Mouse (Mus musculus) MEL (cell line): ENCODE measurements around the gene Zfyve26. TPM values are rescaled to one million over a fixed set of nuclear protein-coding genes. Genes with fewer than 3 reads are reported as not detected.
A peak's percentile ranks its signal among the peaks of the same experiment; 100 is the strongest.

Experiments used
- DNase-seq: peaks from one replicate; pipeline ENCODE4 v3.0.0; 2011; ENCODE audit warnings: low read depth, low spot score
- H3K27ac ChIP-seq: 2 replicates; pipeline ENCODE4 v1.5.1; 2012; ENCODE audit warnings: low read depth, mild to moderate bottlenecking, control low read depth, low read length, moderate library complexity; ENCODE audit not compliant: control insufficient read depth
- H3K27me3 ChIP-seq, 2 experiments: fragments of 150-350 bp in 1 of 2; sonication (generic) in 1 of 2; 2 replicates each; pipeline ENCODE4 v1.6.1; 2012; ENCODE audit warnings: low read length in 2 of 2, mild to moderate bottlenecking in 2 of 2, improper control_type of control experiment in 1 of 2, moderate library complexity in 1 of 2; ENCODE audit not compliant: insufficient read depth in 2 of 2, control insufficient read depth in 1 of 2
- H3K36me3 ChIP-seq, 2 experiments: 2 replicates each; pipeline ENCODE4 v1.6.1; 2012 to 2014; ENCODE audit warnings: low read length in 2 of 2, improper control_type of control experiment in 1 of 2, inconsistent platforms in 1 of 2, mild to moderate bottlenecking in 1 of 2; ENCODE audit not compliant: insufficient read depth in 2 of 2, control insufficient read depth in 1 of 2
- H3K4me1 ChIP-seq, 2 experiments: fragments of 150-350 bp in 1 of 2; sonication (generic) in 1 of 2; 2 replicates each; pipeline ENCODE4 v1.6.1; 2012; ENCODE audit warnings: low read length in 2 of 2, improper control_type of control experiment in 1 of 2, mild to moderate bottlenecking in 1 of 2; ENCODE audit not compliant: insufficient read depth in 2 of 2, control insufficient read depth in 1 of 2
- H3K4me3 ChIP-seq, 2 experiments: fragments of 150-350 bp in 1 of 2; sonication (generic) in 1 of 2; 2 replicates each; pipeline ENCODE4 v1.5.1; 2012; ENCODE audit warnings: low read depth in 2 of 2, low read length in 2 of 2, mild to moderate bottlenecking in 2 of 2, moderate library complexity in 2 of 2, control low read depth in 1 of 2, improper control_type of control experiment in 1 of 2; ENCODE audit not compliant: control insufficient read depth in 1 of 2, insufficient read depth in 1 of 2
- H3K79me2 ChIP-seq: 2 replicates; pipeline ENCODE4 v1.6.1; 2012; ENCODE audit warnings: mild to moderate bottlenecking, low read length, moderate library complexity; ENCODE audit not compliant: control insufficient read depth, poor library complexity, insufficient read depth
- H3K9ac ChIP-seq: 2 replicates; pipeline ENCODE4 v1.6.1; 2012; ENCODE audit warnings: low read depth, mild to moderate bottlenecking, control low read depth, low read length, moderate library complexity; ENCODE audit not compliant: control insufficient read depth, poor library complexity, severe bottlenecking
- H3K9me3 ChIP-seq: fragments of 150-350 bp; sonication (generic); replicated peaks from 2 replicates; pipeline ENCODE4 v1.6.1; 2012; ENCODE audit warnings: mild to moderate bottlenecking, low read length, improper control_type of control experiment, moderate library complexity; ENCODE audit not compliant: insufficient read depth
- BHLHE40 ChIP-seq: IDR thresholded peaks from 2 replicates; pipeline ENCODE4 v1.6.1; 2012; ENCODE audit warnings: low read depth, mild to moderate bottlenecking, inconsistent platforms, low read length, improper control_type of control experiment, borderline replicate concordance
- CHD2 ChIP-seq: IDR thresholded peaks from 2 replicates; pipeline ENCODE4 v1.6.1; 2011; ENCODE audit warnings: low read length, improper control_type of control experiment
- CTCF ChIP-seq, 3 experiments: IDR thresholded peaks in 2 of 3; conservative IDR thresholded peaks in 1 of 3; 2 replicates each; pipeline ENCODE4 v1.5.1; 2011 to 2012; ENCODE audit warnings: low read length in 3 of 3, low read depth in 2 of 3, mild to moderate bottlenecking in 2 of 3, improper control_type of control experiment in 1 of 3, inconsistent platforms in 1 of 3, mixed read lengths in 1 of 3, moderate library complexity in 1 of 3; ENCODE audit not compliant: control insufficient read depth in 1 of 3, insufficient read depth in 1 of 3, poor library complexity in 1 of 3, severe bottlenecking in 1 of 3
- E2F4 ChIP-seq: IDR thresholded peaks from 2 replicates; pipeline ENCODE4 v1.6.1; 2011; ENCODE audit warnings: low read depth, low read length, improper control_type of control experiment, borderline replicate concordance
- ELF1 ChIP-seq: IDR thresholded peaks from 2 replicates; pipeline ENCODE4 v1.6.1; 2014; ENCODE audit warnings: low read depth, mild to moderate bottlenecking, inconsistent platforms, low read length, improper control_type of control experiment, moderate library complexity
- EP300 ChIP-seq, 2 experiments: IDR thresholded peaks; 2 replicates each; pipeline ENCODE4 v1.6.1; 2011; ENCODE audit warnings: improper control_type of control experiment in 2 of 2, low read length in 2 of 2, low read depth in 1 of 2, mild to moderate bottlenecking in 1 of 2
- ETS1 ChIP-seq: IDR thresholded peaks from 2 replicates; pipeline ENCODE4 v1.6.1; 2012; ENCODE audit warnings: low read depth, mild to moderate bottlenecking, inconsistent platforms, low read length, improper control_type of control experiment, moderate library complexity
- GATA1 ChIP-seq: IDR thresholded peaks from 2 replicates; pipeline ENCODE4 v1.6.1; 2011; ENCODE audit warnings: low read depth, low read length, improper control_type of control experiment
- HCFC1 ChIP-seq: IDR thresholded peaks from 2 replicates; pipeline ENCODE4 v1.6.1; 2012; ENCODE audit warnings: low read depth, mild to moderate bottlenecking, inconsistent platforms, low read length, improper control_type of control experiment, moderate library complexity
- JUND ChIP-seq: IDR thresholded peaks from 2 replicates; pipeline ENCODE4 v1.6.1; 2011; ENCODE audit warnings: low read depth, mild to moderate bottlenecking, improper control_type of control experiment, low read length
- KAT2A ChIP-seq: conservative IDR thresholded peaks from 2 replicates; pipeline ENCODE4 v1.6.1; 2012; ENCODE audit warnings: low read depth, low read length, improper control_type of control experiment, inconsistent platforms
- MAFK ChIP-seq: IDR thresholded peaks from 2 replicates; pipeline ENCODE4 v1.6.1; 2011; ENCODE audit warnings: low read depth, mild to moderate bottlenecking, low read length, improper control_type of control experiment, borderline replicate concordance
- MAX ChIP-seq: IDR thresholded peaks from 2 replicates; pipeline ENCODE4 v1.6.1; 2011; ENCODE audit warnings: low read length, improper control_type of control experiment
- MAZ ChIP-seq: IDR thresholded peaks from 2 replicates; pipeline ENCODE4 v1.6.1; 2012; ENCODE audit warnings: low read depth, mild to moderate bottlenecking, inconsistent platforms, low read length, improper control_type of control experiment
- MEF2A ChIP-seq: IDR thresholded peaks from 2 replicates; pipeline ENCODE4 v1.6.1; 2014; ENCODE audit warnings: low read depth, mild to moderate bottlenecking, inconsistent platforms, low read length, improper control_type of control experiment; ENCODE audit not compliant: poor library complexity, insufficient replicate concordance, severe bottlenecking; ENCODE audit errors: extremely low read depth
- MXI1 ChIP-seq: IDR thresholded peaks from 2 replicates; pipeline ENCODE4 v1.6.1; 2011; ENCODE audit warnings: mild to moderate bottlenecking, low read depth, low read length, improper control_type of control experiment
- MYC ChIP-seq: IDR thresholded peaks from 2 replicates; pipeline ENCODE4 v1.6.1; 2011; ENCODE audit warnings: low read depth, mild to moderate bottlenecking, low read length, improper control_type of control experiment, moderate library complexity
- NELFE ChIP-seq: IDR thresholded peaks from 2 replicates; pipeline ENCODE4 v1.6.1; 2011; ENCODE audit warnings: low read depth, low read length, improper control_type of control experiment
- POLR2A ChIP-seq, 2 experiments: IDR thresholded peaks; 2 replicates each; pipeline ENCODE4 v1.6.1; 2011 to 2012; ENCODE audit warnings: low read length in 2 of 2, mild to moderate bottlenecking in 2 of 2, control low read depth in 1 of 2, improper control_type of control experiment in 1 of 2, low read depth in 1 of 2, moderate library complexity in 1 of 2; ENCODE audit not compliant: control insufficient read depth in 1 of 2, insufficient read depth in 1 of 2, poor library complexity in 1 of 2
- POLR2AphosphoS2 ChIP-seq: IDR thresholded peaks from 2 replicates; pipeline ENCODE4 v1.6.1; 2011; ENCODE audit warnings: low read length, improper control_type of control experiment
- POLR2AphosphoS5 ChIP-seq: IDR thresholded peaks from 2 replicates; pipeline ENCODE4 v1.6.1; 2012; ENCODE audit warnings: low read depth, borderline replicate concordance, mild to moderate bottlenecking, inconsistent platforms, low read length, moderate library complexity, mixed read lengths
- RCOR1 ChIP-seq: IDR thresholded peaks from 2 replicates; pipeline ENCODE4 v1.6.1; 2012; ENCODE audit warnings: low read depth, mild to moderate bottlenecking, inconsistent platforms, low read length, improper control_type of control experiment
- SIN3A ChIP-seq: IDR thresholded peaks from 2 replicates; pipeline ENCODE4 v1.6.1; 2012; ENCODE audit warnings: low read length, improper control_type of control experiment, inconsistent platforms
- TAL1 ChIP-seq: IDR thresholded peaks from 2 replicates; pipeline ENCODE4 v1.6.1; 2012; ENCODE audit warnings: mild to moderate bottlenecking, inconsistent platforms, low read length, moderate library complexity, mixed read lengths
- TBP ChIP-seq: IDR thresholded peaks from 2 replicates; pipeline ENCODE4 v1.8.0; 2011; ENCODE audit warnings: low read depth, low read length, improper control_type of control experiment
- TCF12 ChIP-seq: IDR thresholded peaks from 2 replicates; pipeline ENCODE4 v1.6.1; 2014; ENCODE audit warnings: low read depth, mild to moderate bottlenecking, inconsistent platforms, low read length, improper control_type of control experiment, moderate library complexity
- UBTF ChIP-seq: IDR thresholded peaks from 2 replicates; pipeline ENCODE4 v1.6.1; 2012; ENCODE audit warnings: low read depth, mild to moderate bottlenecking, inconsistent platforms, low read length, improper control_type of control experiment, moderate library complexity, borderline replicate concordance; ENCODE audit not compliant: insufficient read depth
- USF1 ChIP-seq: IDR thresholded peaks from 2 replicates; pipeline ENCODE4 v1.6.1; 2014; ENCODE audit warnings: low read depth, mild to moderate bottlenecking, inconsistent platforms, low read length, improper control_type of control experiment, moderate library complexity
- USF2 ChIP-seq, 2 experiments: IDR thresholded peaks; 2 replicates each; pipeline ENCODE4 v1.6.1; 2011 to 2012; ENCODE audit warnings: improper control_type of control experiment in 2 of 2, low read length in 2 of 2, borderline replicate concordance in 1 of 2, inconsistent platforms in 1 of 2, low read depth in 1 of 2, mild to moderate bottlenecking in 1 of 2; ENCODE audit not compliant: insufficient read depth in 1 of 2
- ZKSCAN1 ChIP-seq: IDR thresholded peaks from 2 replicates; pipeline ENCODE4 v1.6.1; 2012; ENCODE audit warnings: low read depth, mild to moderate bottlenecking, inconsistent platforms, low read length, improper control_type of control experiment, moderate library complexity
- ZMIZ1 ChIP-seq: IDR thresholded peaks from 2 replicates; pipeline ENCODE4 v1.6.1; 2012; ENCODE audit warnings: low read depth, mild to moderate bottlenecking, inconsistent platforms, low read length, improper control_type of control experiment, moderate library complexity
- ZNF384 ChIP-seq: IDR thresholded peaks from 2 replicates; pipeline ENCODE4 v1.6.1; 2012; ENCODE audit warnings: low read depth, mild to moderate bottlenecking, inconsistent platforms, low read length, improper control_type of control experiment
- polyA plus RNA-seq, 2 experiments: library from polyadenylated mRNA; stranded (reverse) in 1 of 2; unstranded in 1 of 2; fragments of >175 nt in 1 of 2; fragments of >200 nt in 1 of 2; gene quantifications; 2 replicates each; pipeline versions ENCODE4 v1.2.1 to v1.2.4; 2012; ENCODE audit warnings: low replicate concordance in 2 of 2, low read depth in 1 of 2; ENCODE audit not compliant: insufficient read length in 2 of 2, insufficient read depth in 1 of 2, missing spikeins in 1 of 2
- total RNA-seq: library from RNA; depleted of rRNA; stranded (reverse); fragments of 300-350 nt; gene quantifications from 2 replicates; pipeline ENCODE4 v1.2.3, GENCODE M21; 2012

Gene Zfyve26
- total and polyA plus RNA-seq, 3 experiments, result 7.2 to 110 (median 16.2) TPM

GRCm38 (mm10) chr12:79297884-79298636 is 2.0 kb upstream of the Zfyve26 start (continued):
- TF ChIP-seq HCFC1 (no peak; the same call in 1 of the 2 replicates), USF2 (IDR thresholded peaks at IDR 0.05; ENCODE audit: borderline replicate concordance in 1 of 2, insufficient read depth in 1 of 2, low read depth in 1 of 2, low read length in 2 of 2) (peak in 1 of 2 experiments; percentile 12; a peak in 1 of 4 replicates), MAZ (no peak), GATA1 (peak; percentile 76), POLR2AphosphoS5 (no peak), ETS1 (peak; percentile 46; the same call in 1 of the 2 replicates), ZMIZ1 (no peak), CHD2 (no peak; the same call in 1 of the 2 replicates), CTCF (IDR thresholded peaks at IDR 0.05 in 2 of 3, conservative IDR thresholded peaks at IDR 0.05 in 1 of 3; ENCODE audit: control insufficient read depth in 1 of 3, insufficient read depth in 1 of 3, low read depth in 2 of 3, low read length in 3 of 3, poor library complexity in 1 of 3, severe bottlenecking in 1 of 3) (no peak), MAFK (no peak), EP300 (IDR thresholded peaks at IDR 0.05; ENCODE audit: low read depth in 1 of 2, low read length in 2 of 2) (peak; percentile 29 to 50; a peak in 2 of 4 replicates), USF1 (no peak; the same call in 1 of the 2 replicates), ZNF384 (no peak), SIN3A (peak; percentile 65), RCOR1 (peak; percentile 83), UBTF (no peak), POLR2A (IDR thresholded peaks at IDR 0.05; ENCODE audit: control insufficient read depth in 1 of 2, insufficient read depth in 1 of 2, low read depth in 1 of 2, low read length in 2 of 2, poor library complexity in 1 of 2) (no peak; a peak in 1 of 4 replicates), TCF12 (no peak), MXI1 (peak; percentile 61), MYC (peak; percentile 26; the same call in 1 of the 2 replicates), ZKSCAN1 (no peak)

- Histone ChIP-seq H3K27ac (peak within 1 kb of the TSS; percentile 80), H3K36me3 (peaks cover 0 to 10% of the 10 kb centered on the region in 2 experiments; a peak in 2 of 4 replicates), H3K4me1 (peaks cover 0 to 7% of the 10 kb centered on the region in 2 experiments; a peak in 2 of 4 replicates), H3K9ac (peak within 1 kb of the TSS; percentile 76), H3K27me3 (no peaks in the 10 kb centered on the region), H3K9me3 (no peaks in the 10 kb centered on the region), H3K4me3 (peak within 1 kb of the TSS; percentile 72 to 81), H3K79me2 (no peaks in the 10 kb centered on the region; the same call in 1 of the 2 replicates)
- DNase-seq, result peak; percentile 96
- TF ChIP-seq TCF12 (peak; percentile 6; the same call in 1 of the 2 replicates), POLR2AphosphoS5 (no peak), MAX (peak; percentile 81), E2F4 (peak; percentile 99), ETS1 (0 out of 2 replicates have a peak, but pooled peaks have one; percentile 39), MYC (peak; percentile 91), MEF2A (no peak), RCOR1 (peak; percentile 42), TAL1 (peak; percentile 40; the same call in 1 of the 2 replicates), KAT2A (peak; percentile 92), MAFK (no peak), ELF1 (peak; percentile 62), NELFE (peak; percentile 76), ZKSCAN1 (no peak), HCFC1 (peak; percentile 98), TBP (peak; percentile 38; the same call in 1 of the 2 replicates), USF1 (peak; percentile 61; the same call in 1 of the 2 replicates), BHLHE40 (no peak), ZNF384 (no peak), POLR2AphosphoS2 (no peak), JUND (no peak)
Measured at GRCm38 (mm10) chr12:79297121-79297576, 1.0 kb upstream of the Zfyve26 start, which contains the start of gene Rad51b. Gene Rad51b (plus strand): TSS chr12:79297282.
